Mouse (Mus musculus) erythroblast, embryonic 14.5 days (primary cell): ENCODE data around the gene Thnsl2.

Source experiments
- GATA1 ChIP-seq: IDR thresholded peaks from 2 replicates; pipeline ENCODE4 v1.6.1; 2012; ENCODE audit warnings: low read length, inconsistent platforms, mixed read lengths
- TAL1 ChIP-seq: IDR thresholded peaks from 3 replicates; pipeline ENCODE4 v1.6.1; 2012; ENCODE audit warnings: low read length, inconsistent platforms, mixed read lengths

DNA sequence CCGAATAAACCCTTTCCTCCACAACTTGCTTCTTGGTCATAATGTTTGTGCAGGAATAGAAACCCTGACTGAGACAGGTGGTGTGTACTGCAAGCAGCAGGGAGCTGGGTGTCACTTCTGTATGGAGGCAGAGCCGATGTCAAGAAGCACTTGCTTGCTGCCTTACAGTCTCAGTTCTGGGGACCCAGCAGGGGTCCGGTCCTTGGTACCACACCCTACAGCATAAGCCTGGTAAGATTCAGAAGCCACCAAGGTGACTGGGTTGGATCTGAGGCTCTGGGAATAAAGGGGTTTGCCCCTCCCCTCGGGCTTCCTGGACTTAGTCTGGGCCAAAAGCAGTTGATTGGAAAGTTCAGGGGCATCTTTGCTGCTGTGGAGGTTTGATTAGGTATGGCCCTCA is 9.2 kb upstream of the Thnsl2 start:
- TF ChIP-seq GATA1 (no peak), TAL1 (no peak)
